Mouse (Mus musculus): ENCODE data around the gene Myl3. TPM values are rescaled to one million over a fixed set of nuclear protein-coding genes. Genes with fewer than 3 reads are reported as not detected.

The Myl3 gene
- polyA plus RNA-seq, 1 experiment from 2014 or later, result 0.86 TPM

- WGBS, result 89% methylated on average over 4 of the region's 4 CpGs
- no peak overlapping the region for H3K4me3 ChIP-seq
- peaks cover 61% of the 10 kb centered on the region for H3K36me3 ChIP-seq (replicated peaks)
- no peak overlapping the region for H3K27ac ChIP-seq (replicated peaks)
- peaks cover 8% of the 10 kb centered on the region for H3K4me1 ChIP-seq
- H3K27me3 ChIP-seq (replicated peaks; ENCODE audit: low read depth, poor library complexity, severe bottlenecking), result no peaks in the 10 kb centered on the region
- no peaks in the 10 kb centered on the region for H3K9me3 ChIP-seq
- DNase-seq (ENCODE audit: low spot score), result no peak
Observed at GRCm38 (mm10) chr9:110712545-110712944, 29.1 kb upstream of the Myl3 start.

DNA sequence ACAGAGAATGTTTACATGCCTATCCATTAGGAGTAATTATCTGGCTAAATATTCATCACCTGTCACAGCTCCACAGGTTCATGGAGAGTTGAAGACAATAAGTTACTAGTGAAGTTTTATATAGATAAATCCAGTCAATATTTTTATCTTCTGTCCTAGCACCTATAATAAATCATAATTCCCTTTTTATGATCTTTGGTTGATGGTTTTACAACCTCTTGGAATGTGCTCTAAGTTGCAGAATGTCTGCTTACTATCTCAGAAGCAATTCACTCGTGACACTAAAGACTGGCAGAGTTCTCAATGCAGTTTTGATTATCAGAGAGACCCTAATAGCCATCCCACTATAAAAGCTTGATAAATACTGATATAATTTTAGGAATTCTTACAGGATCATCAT, 28.3 kb upstream of the Myl3 start:
- Histone ChIP-seq H3K27ac (replicated peaks) (no peak overlapping the region), H3K27me3 (replicated peaks; ENCODE audit: low read depth, poor library complexity, severe bottlenecking) (no peaks in the 10 kb centered on the region), H3K9me3 (no peaks in the 10 kb centered on the region), H3K36me3 (replicated peaks) (peaks cover 54% of the 10 kb centered on the region), H3K4me3 (no peak overlapping the region), H3K4me1 (peaks cover 8% of the 10 kb centered on the region)
- no peak for DNase-seq (ENCODE audit: low spot score)
- WGBS, result 81% methylated on average over 1 of the region's 1 CpGs

- peaks cover 46% of the 10 kb centered on the region for H3K36me3 ChIP-seq (replicated peaks)
- WGBS, result 47% methylated on average over 1 of the region's 1 CpGs
- H3K4me3 ChIP-seq, result no peak overlapping the region
- no peak overlapping the region for H3K27ac ChIP-seq (replicated peaks)
- DNase-seq (ENCODE audit: low spot score), result no peak
- peaks cover 11% of the 10 kb centered on the region for H3K4me1 ChIP-seq
- no peaks in the 10 kb centered on the region for H3K9me3 ChIP-seq
- no peaks in the 10 kb centered on the region for H3K27me3 ChIP-seq (replicated peaks; ENCODE audit: low read depth, poor library complexity, severe bottlenecking)
Observed at GRCm38 (mm10) chr9:110715426-110715825, 26.2 kb upstream of the Myl3 start.

- Histone ChIP-seq H3K27ac (replicated peaks) (no peak overlapping the region), H3K27me3 (replicated peaks; ENCODE audit: low read depth, poor library complexity, severe bottlenecking) (no peaks in the 10 kb centered on the region), H3K36me3 (replicated peaks) (peaks cover 41% of the 10 kb centered on the region), H3K9me3 (no peaks in the 10 kb centered on the region), H3K4me1 (peaks cover 11% of the 10 kb centered on the region), H3K4me3 (no peak overlapping the region)
- 29% methylated on average over 4 of the region's 4 CpGs for WGBS
- DNase-seq (ENCODE audit: low spot score), result peak; percentile 67
Observed at GRCm38 (mm10) chr9:110716775-110717174, 24.9 kb upstream of the Myl3 start.

GRCm38 (mm10) chr9:110718071-110718470, 23.6 kb upstream of the Myl3 start:
- WGBS, result 89% methylated on average over 6 of the region's 6 CpGs

GRCm38 (mm10) chr9:110718810-110719209, 22.9 kb upstream of the Myl3 start:
- Histone ChIP-seq H3K27me3 (replicated peaks; ENCODE audit: low read depth, poor library complexity, severe bottlenecking) (no peaks in the 10 kb centered on the region), H3K27ac (replicated peaks) (no peak overlapping the region), H3K9me3 (no peaks in the 10 kb centered on the region), H3K36me3 (replicated peaks) (peaks cover 45% of the 10 kb centered on the region), H3K4me1 (peaks cover 11% of the 10 kb centered on the region), H3K4me3 (no peak overlapping the region)
- DNase-seq (ENCODE audit: low spot score), result no peak
- WGBS, result 81% methylated on average over 3 of the region's 3 CpGs

More at GRCm38 (mm10) chr9:110718071-110718470, 23.6 kb upstream of the Myl3 start:
- H3K27ac ChIP-seq (replicated peaks), result no peak overlapping the region
- peaks cover 11% of the 10 kb centered on the region for H3K4me1 ChIP-seq
- H3K27me3 ChIP-seq (replicated peaks; ENCODE audit: low read depth, poor library complexity, severe bottlenecking), result no peaks in the 10 kb centered on the region
- H3K9me3 ChIP-seq, result no peaks in the 10 kb centered on the region
- no peak for DNase-seq (ENCODE audit: low spot score)
- H3K36me3 ChIP-seq (replicated peaks), result peaks cover 41% of the 10 kb centered on the region
- no peak overlapping the region for H3K4me3 ChIP-seq

- no peak for DNase-seq (ENCODE audit: low spot score)
- Histone ChIP-seq H3K4me3 (no peak overlapping the region), H3K27me3 (replicated peaks; ENCODE audit: low read depth, poor library complexity, severe bottlenecking) (peaks cover 9% of the 10 kb centered on the region), H3K9me3 (no peaks in the 10 kb centered on the region), H3K27ac (replicated peaks) (peak overlapping the region; percentile 61), H3K4me1 (peaks cover 15% of the 10 kb centered on the region), H3K36me3 (replicated peaks) (peaks cover 45% of the 10 kb centered on the region)
- WGBS, result 75% methylated on average over 5 of the region's 5 CpGs
Observed at GRCm38 (mm10) chr9:110719977-110720376, 21.7 kb upstream of the Myl3 start.

- Histone ChIP-seq H3K36me3 (replicated peaks) (peaks cover 53% of the 10 kb centered on the region), H3K27me3 (replicated peaks; ENCODE audit: low read depth, poor library complexity, severe bottlenecking) (peaks cover 30% of the 10 kb centered on the region), H3K4me3 (no peak overlapping the region), H3K27ac (replicated peaks) (no peak overlapping the region), H3K4me1 (peaks cover 36% of the 10 kb centered on the region), H3K9me3 (no peaks in the 10 kb centered on the region)
- DNase-seq (ENCODE audit: low spot score), result no peak
- WGBS, result 94% methylated on average over 10 of the region's 10 CpGs
Observed at GRCm38 (mm10) chr9:110722060-110722459, 19.6 kb upstream of the Myl3 start.

DNA sequence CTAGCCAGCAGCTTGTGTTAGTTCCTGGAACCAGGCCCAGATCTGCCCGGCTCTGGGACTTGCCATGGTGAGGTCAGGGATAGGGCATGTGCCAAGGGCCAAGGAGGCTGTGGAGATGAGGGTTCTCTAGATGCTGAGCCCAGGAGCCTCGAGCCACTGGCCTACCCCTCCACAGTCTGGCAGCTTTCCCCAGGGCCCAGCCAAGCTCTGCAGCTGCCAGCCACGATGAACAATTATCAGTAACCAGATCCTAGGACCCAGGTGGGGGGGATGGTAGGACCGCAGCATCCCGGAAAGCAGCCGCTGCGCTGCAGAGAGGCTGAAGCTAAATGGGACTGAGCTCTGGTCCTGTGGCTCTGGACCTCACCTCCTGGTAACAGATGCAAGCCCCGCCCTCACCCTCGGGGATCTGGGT, 15.9 kb upstream of the Myl3 start:
- Histone ChIP-seq H3K9me3 (no peaks in the 10 kb centered on the region), H3K4me3 (peak overlapping the region; percentile 28; the same call in 1 of the 2 replicates), H3K27me3 (replicated peaks; ENCODE audit: low read depth, poor library complexity, severe bottlenecking) (peaks cover 66% of the 10 kb centered on the region), H3K36me3 (replicated peaks) (peaks cover 79% of the 10 kb centered on the region), H3K4me1 (peaks cover 43% of the 10 kb centered on the region), H3K27ac (replicated peaks) (peak overlapping the region; percentile 75; the same call in 1 of the 2 replicates)
- WGBS, result 10% methylated on average over 9 of the region's 9 CpGs
- peak; percentile 83 for DNase-seq (ENCODE audit: low spot score)

DNA sequence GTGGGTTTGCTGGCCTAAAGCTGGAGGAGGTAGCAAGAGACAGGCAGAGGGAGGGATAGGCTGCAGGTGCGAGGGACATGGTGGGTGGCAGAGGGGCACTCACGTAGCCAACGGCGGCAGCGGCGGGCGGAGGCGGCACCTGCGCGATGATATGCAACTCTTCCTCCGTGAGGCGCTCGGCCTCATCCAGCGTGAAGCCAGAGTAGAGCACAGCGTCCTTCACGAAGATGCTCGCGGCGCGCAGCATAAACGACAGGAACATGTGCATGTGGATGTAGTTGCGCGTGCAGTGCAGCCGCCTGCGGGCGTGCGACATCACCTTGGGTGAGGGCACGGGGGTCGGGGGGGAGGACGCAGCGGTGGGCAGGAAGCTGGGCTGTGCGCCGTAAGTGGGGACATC, 14.8 kb upstream of the Myl3 start:
- Histone ChIP-seq H3K4me1 (peaks cover 55% of the 10 kb centered on the region), H3K27ac (replicated peaks) (no peak overlapping the region), H3K27me3 (replicated peaks; ENCODE audit: low read depth, poor library complexity, severe bottlenecking) (peaks cover 77% of the 10 kb centered on the region), H3K36me3 (replicated peaks) (peaks cover 70% of the 10 kb centered on the region), H3K4me3 (peak overlapping the region; percentile 38), H3K9me3 (no peaks in the 10 kb centered on the region)
- DNase-seq (ENCODE audit: low spot score), result no peak
- 8% methylated on average over 33 of the region's 33 CpGs for WGBS

GRCm38 (mm10) chr9:110729841-110730240, 11.8 kb upstream of the Myl3 start:
- Histone ChIP-seq H3K36me3 (replicated peaks) (peaks cover 40% of the 10 kb centered on the region), H3K4me3 (no peak overlapping the region), H3K9me3 (no peaks in the 10 kb centered on the region), H3K27ac (replicated peaks) (no peak overlapping the region), H3K27me3 (replicated peaks; ENCODE audit: low read depth, poor library complexity, severe bottlenecking) (peaks cover 86% of the 10 kb centered on the region), H3K4me1 (peaks cover 81% of the 10 kb centered on the region)
- WGBS, result 26% methylated on average over 8 of the region's 8 CpGs
- peak; percentile 65 for DNase-seq (ENCODE audit: low spot score)

DNA sequence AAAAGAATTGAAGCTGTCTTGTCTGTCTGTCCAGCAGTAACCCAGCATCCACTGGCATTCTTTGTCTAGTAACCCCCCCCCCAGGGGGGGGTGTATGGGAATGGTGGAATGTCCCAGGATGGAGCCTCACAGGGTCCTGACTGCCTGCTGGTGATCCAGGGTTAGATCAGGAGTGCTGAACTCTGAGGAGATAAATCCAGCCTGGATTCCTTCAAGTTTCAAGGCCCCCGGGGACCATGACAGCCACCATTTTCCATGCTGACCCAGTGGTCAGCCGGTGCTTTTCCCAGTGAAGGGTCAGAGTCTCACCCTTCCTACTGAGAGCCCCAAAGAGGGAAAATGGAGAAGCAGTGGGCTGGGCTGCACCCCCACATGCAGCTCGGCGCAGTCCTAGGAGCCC, 9.8 kb upstream of the Myl3 start:
- Histone ChIP-seq H3K36me3 (replicated peaks) (peaks cover 33% of the 10 kb centered on the region), H3K4me3 (peak overlapping the region; percentile 56), H3K27ac (replicated peaks) (peak overlapping the region; percentile 79; the same call in 1 of the 2 replicates), H3K9me3 (no peaks in the 10 kb centered on the region), H3K4me1 (peaks cover 80% of the 10 kb centered on the region), H3K27me3 (replicated peaks; ENCODE audit: low read depth, poor library complexity, severe bottlenecking) (peaks cover 86% of the 10 kb centered on the region)
- DNase-seq (ENCODE audit: low spot score), result no peak
- 63% methylated on average over 4 of the region's 4 CpGs for WGBS

DNA sequence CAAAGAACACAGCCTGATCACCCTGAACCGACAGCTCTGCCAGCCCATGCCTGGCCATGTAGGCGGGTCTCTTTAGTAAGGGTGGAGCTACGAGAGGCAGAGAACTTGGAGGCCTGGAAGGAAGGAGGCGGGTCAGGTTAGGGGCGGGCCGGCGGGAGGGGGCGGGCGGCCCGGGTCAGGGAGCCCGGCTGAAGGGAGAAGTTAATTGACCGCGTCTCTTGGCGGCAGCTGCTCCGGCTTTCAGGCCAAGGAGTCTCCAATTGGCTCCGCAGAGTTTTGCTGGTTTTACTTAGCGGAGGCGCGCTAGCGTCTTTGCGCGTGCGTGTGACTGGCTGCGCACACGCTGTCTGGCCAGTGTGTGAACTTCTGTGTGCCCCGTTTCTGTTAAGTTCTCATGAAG, 9.0 kb upstream of the Myl3 start:
- WGBS, result under 1% methylated on average over 26 of the region's 26 CpGs
- Histone ChIP-seq H3K4me3 (peak overlapping the region; percentile 56), H3K36me3 (replicated peaks) (peaks cover 25% of the 10 kb centered on the region), H3K9me3 (no peaks in the 10 kb centered on the region), H3K4me1 (peaks cover 80% of the 10 kb centered on the region), H3K27me3 (replicated peaks; ENCODE audit: low read depth, poor library complexity, severe bottlenecking) (peaks cover 81% of the 10 kb centered on the region), H3K27ac (replicated peaks) (peak overlapping the region; percentile 79)
- DNase-seq (ENCODE audit: low spot score), result peak; percentile 95

Measured in embryonic facial prominence, embryonic 10.5 days (tissue).